Mouse (Mus musculus) MEL-GATA-1-ER (cell line): ENCODE results near the gene Plcb1.

Source experiments
- DNase-seq: peaks from one replicate; pipeline ENCODE4 v3.0.0-alpha.2; 2012; ENCODE audit warnings: low read depth; ENCODE audit errors: extremely low read depth

Plcb1 gene

DNA sequence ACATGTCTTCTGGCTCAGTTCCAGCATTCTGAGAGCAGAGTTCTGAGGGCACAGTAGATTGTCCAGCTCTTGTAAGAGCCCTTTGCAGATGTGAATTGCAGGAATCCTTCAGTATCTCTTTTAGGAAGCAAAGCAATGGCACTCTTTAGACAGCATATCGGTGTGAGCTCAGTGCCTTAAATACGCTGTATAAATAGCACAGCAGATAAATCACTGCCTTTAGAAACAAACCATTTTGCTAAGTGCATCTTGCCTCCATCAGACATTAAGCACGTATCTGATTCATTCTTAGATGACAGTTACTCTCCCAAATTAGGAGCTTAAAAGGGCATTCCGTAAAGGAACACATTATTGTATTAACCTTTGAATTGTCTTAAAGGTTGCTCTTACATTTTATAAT, 416.5 kb downstream of the Plcb1 start:
- DNase-seq: no peak

DNA sequence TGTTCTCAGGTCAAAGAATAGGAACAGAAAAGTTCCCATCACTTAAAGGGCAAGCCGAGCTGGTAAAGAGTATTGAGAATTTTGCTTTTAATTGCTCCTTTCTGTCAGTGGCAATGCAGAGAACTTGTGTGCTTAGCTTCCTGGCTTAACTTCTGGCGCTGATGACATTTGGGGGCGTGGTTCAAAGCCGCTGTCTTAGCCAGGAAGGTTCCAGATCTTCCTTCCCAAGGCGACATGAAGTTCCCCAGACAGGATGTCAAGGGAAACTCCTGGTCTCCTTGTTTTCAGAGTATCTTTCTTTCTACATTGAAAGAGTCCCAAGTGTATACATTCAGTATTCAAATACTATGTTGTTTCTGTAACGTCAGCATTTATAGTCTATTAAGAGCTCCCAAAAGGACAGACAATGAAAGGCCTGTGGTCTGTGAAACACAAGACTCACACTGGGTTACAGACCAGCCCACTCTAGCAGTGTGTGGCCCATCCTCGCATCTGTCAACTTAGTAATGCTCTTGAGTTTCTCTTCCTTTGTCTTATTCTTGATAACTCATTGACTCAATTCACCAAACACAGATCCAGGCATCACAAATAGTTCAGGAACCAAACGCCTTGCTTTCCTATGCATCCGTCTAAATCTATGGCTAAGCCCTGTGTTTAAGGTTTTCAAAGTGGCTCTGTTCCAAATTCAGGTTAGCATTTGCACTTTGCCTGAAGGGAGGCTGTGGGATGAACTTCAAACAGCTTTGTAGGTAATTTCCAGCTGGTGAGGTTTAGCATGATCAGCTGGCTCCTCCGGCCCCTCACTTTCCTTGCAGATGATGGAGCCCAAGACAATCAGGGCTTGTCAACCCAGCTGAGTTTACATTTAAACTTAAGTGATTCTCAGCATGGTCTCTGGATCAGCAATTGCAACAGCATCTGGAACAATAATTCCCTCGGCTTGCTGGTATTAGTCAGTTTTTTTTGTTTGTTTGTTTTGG, 418.6 kb downstream of the Plcb1 start:
- no peak for DNase-seq

DNA sequence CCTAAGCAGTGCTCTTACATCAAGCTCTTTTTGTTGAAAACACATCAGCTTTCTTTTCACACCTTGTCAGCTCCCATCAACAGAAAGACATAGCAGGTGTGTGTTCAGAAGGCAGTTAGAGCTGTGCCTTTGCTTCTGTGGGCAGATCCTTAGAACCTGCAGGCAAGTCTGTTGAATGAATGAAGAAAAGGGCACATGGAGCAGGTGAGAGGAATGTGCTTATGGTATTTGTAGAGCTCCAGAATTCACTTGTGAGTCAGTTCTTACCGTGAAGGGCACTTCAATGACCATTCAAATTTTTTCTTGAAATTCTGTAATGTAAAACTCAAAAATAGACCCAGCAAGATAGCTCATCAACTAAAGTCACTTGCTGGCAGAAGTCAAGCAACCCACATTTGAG, 423.0 kb downstream of the Plcb1 start:
- no peak for DNase-seq

DNA sequence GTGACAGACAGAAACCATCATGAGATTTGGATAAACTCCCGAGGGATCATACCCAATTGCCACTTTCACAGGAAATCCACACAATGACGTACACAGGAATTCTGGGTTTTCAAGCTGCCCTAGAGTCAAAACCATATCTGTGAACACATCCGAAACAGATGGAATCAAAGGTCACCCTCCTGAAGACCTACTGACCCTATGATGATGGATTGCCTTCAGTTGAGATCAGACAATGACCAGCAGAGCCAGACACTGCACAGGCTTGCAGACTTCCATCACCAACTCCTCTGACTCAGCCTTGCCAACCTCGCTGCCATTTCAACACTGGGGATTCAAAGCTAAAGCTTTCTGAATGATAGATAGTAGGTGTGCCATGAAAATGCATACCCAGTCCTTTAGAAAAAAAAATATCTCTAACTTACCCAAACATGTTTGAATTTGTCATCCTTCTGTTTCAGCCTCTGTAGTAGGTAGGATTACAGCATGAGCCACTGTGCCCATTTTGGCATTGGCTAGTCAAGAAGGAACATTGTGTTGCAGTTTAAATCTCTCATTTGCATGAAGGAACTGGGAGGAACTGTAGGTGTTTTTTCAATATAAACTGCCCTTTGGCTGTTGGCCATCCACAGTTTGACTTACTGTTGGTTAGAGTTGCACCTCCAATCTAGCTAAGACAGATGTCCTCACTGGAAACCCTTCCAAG, 429.0 kb downstream of the Plcb1 start:
- no peak for DNase-seq

DNA sequence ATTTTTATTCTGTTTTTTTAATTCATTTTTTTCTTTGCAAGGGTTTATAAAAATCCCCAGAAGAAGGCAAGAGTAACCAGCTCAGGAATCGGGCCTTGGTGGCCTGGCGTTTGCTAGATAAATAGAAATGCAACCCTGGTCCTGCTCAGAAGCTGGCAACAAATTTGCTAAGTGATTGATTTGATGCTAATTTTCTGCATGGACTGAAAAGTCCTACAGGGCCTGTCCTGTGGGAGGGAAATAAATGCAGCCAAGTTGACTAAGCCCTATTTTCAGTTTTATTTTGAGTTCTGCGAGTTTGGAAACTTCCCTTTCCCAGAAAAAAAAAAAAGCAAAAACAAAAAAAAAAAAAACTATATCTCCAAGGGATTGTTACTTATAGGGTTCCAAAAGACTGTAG, 433.5 kb downstream of the Plcb1 start:
- DNase-seq: no peak

DNA sequence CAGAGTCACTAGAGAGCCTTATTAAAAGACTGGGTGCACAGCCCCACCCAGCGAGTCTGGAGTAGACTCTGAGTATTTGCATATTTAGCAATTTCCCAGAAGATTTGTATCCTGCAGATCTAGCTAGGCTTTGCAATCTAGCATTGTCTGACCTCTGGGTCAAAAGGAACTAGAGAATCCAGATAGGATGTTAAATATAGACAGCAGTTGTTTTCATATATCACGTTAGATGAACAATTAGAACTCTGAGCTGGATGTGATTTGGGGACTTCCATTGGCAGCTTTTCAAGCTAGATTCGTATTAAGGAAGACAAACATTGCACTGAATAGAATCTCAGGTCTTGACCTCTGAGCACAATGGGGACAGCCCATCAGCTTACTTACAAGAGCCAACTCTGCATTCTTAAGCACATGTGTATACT, 439.7 kb downstream of the Plcb1 start:
- DNase-seq: no peak

DNA sequence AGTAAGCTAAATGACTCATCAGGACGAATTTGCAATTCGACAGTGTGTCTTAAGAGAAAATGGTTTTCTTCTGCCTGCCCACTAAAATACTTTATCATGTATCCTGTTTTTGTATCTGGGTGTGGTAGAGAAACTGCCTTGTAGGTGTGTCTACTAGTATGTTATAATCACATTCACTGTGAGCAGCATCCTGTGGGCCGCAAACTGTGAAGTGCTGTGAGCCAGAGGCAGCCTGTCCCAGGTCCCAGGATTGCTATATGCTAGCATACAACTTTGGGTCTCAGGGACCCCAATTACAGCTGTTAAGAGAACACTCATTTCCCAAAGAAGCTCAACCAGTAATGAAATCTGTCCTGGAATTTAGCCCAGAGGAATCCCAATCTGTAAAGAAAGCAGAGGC, 444.4 kb downstream of the Plcb1 start:
- no peak for DNase-seq

DNA sequence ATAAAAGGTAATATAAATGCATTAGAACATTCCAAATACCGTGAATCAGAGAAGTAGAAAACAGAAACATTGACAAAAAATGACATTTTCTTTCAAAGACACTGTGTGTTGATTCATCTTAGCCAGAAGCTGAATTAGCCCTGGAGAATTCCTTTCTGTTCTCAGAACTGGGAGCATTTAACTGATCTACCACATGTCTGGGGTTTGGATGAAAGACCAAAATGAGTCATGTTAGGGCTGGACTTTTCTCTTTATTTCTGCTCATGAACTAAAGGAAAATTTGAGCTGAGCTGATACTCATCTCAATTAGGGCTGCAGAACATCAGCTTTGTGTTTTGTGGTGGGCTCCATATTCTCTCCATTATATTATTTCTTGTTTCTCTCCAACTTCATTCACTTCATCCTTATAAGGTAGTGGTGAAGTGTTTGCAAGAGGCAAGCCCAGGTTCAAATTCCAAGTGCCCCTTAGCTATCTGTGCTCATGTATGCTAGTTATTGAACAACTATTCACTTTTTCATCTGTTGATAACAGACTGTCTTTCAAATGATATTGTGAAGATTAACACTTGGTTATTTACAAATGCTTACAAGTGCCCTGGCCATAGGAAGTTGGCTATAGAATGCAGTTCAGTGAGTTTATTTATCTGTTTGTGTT, 456.9 kb downstream of the Plcb1 start:
- no peak for DNase-seq

DNA sequence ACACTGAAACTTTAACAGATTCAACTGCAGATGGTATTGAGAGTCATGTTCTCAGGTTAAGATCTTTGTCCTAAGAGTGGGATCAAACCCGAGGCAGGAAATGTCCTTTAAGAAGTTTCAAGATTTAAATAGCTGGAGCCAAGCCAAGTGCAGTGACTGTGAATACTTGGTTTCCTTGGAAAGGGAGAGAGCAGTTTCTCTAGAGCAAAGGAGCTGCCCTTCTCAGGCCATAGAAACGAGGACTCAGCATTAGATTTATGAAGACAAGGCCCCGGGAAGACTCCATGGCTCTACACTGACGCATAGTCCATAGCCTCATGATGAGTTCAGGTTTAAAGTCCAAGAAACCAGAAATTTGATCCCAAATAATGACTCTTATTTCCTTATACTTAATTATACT, 457.9 kb downstream of the Plcb1 start:
- no peak for DNase-seq

DNA sequence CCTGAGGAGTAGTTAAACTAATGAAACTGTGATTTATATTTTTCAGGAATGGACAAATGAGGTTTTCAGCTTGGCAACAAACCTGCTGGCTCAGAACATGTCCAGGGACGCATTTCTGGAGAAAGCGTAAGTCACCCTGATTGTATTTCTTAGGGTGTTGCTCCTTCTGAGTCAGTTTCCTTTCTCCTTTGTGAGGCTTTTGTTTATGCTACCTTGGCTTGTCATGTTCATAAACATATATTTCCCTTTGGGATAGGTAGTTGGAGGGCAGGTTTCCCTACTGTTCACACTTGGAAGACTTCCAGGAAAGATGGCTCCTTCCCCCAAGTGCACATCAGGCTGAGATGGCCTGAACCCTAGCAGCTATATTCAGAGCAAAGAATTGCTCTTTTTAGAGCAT, 464.1 kb downstream of the Plcb1 start:
- DNase-seq: no peak

DNA sequence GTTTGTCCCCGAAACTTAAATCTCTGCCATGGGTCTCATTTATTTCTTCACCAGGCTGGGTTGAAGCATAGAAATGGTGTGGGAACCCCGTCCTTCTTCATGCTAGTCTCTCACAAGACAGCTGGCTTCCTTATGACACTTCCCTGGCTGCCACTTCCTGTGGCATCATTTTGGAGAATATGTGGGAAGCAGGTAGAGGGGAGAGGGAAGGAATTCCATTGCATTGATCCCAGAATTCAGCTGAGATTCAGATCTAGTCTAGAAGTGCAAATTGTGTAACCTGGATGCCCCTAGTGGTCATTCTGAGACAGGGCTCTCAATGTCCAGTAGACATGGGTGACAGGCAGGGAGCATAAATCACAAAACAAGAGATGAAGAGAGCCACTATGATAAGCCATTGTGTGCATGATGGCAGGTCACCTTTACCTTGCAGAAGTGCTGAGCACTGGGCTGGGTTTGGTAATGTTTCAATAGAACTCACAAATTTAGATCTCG, 466.0 kb downstream of the Plcb1 start:
- DNase-seq: no peak

DNA sequence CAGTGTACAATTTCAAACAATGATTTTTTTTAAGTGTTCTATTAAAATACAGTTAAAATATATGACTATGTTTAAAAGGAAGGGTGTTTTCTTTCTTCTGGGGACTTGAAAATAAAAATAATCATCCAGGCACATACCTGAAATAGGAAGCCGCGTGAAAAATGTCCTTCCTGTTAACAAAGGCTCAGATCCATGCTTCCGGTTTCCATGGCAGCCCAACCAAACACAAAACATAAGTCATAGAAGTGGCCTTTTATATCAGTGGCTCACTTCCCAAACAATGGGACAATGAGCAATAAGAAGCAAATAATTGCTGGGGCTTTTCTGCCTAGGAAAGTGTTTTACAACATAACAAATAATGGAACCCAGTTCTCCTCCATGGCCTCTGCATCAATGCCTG, 473.3 kb downstream of the Plcb1 start:
- DNase-seq: no peak

DNA sequence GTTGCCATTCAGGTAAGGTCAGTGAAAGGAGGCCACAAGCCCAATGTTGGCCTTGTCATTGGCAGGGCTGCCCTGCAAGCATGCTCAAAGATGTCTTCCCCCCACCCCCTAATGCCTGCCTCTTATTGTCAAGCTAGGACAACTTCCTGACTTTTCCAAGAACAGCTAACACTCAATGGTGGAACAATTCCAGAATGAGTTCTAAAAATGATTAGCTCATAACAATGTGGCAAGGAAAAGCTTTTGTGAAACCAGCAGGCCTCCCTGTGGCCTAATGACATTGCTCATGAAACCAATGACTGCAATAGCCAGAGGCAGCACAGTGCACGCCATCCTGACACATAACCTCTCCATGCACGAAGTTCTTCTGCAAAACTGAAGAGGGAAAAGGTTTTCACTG, 478.1 kb downstream of the Plcb1 start:
- DNase-seq: no peak

DNA sequence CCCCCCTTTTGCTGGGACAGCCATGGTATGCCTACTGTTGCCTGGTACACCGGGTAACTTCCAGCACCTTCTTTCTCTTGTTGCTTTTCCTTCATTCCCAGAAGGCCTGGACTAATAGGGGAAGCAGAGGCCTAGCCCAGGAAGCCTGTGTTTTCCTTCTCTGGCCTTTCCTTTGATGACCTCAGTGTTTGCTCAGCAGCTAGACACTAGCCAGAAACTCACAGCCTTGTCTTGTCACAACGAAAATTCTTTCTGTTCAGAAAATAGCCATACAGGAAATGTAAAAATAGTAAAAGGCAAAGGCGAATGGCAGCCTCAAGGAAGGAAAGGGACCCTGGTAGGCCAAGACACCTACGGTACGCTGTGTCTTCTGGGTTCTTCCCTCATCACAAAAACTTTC, 489.1 kb downstream of the Plcb1 start:
- no peak for DNase-seq

DNA sequence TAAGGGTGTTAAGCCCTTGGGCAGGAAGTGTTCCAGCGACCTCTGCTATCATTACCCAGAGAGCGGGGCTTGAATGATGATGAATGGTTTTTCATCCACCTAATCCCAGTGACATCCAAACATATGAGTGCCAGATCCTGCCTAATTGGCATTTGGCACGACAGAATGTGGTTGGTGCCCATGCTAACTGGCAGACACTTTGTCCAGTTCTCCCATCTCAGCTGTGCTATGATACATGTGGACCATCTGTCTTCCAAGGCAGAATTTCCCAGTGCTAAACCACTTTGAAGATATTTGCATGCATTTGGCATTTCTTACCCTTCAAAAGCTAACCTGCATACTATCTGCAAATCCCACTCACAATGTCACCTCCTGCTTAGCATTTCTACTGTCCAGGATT, 492.6 kb downstream of the Plcb1 start:
- no peak for DNase-seq

DNA sequence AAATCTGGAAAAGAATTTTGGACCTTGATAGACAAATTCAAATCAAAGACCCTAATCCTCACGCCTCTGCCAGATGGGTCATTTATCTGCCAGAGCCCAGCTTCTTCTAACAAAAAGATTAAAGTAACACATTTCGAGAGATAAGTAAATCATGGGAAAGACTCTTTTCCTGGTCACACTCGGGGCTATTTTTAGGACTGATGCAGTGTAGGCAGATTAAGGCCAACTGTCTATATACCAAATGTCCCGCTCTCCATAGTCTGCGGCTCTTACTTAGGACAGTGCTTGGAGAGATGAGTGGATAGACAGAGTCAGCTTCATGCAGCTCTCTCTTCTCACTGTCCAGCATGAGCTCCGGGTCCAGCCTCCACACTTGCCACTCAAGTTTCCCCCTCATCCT, 493.2 kb downstream of the Plcb1 start:
- no peak for DNase-seq

DNA sequence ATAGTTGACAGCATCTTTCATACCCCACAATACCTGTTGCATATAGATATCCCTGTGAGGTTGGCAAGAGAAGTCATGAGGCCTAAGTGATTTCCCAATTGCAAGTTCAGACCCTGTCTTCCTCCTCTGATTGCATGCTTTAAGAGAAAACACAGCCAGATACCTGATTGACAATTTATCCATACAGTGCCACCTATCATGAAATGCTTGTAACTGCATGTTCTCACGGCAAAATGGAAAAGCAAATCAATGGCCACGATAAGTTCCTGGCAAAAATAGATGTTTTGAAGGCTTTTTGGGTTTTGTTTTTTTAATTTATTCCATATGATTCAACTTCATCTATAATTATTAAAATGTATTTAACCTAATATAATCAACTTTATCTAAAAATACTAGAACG, 497.9 kb downstream of the Plcb1 start:
- no peak for DNase-seq

DNA sequence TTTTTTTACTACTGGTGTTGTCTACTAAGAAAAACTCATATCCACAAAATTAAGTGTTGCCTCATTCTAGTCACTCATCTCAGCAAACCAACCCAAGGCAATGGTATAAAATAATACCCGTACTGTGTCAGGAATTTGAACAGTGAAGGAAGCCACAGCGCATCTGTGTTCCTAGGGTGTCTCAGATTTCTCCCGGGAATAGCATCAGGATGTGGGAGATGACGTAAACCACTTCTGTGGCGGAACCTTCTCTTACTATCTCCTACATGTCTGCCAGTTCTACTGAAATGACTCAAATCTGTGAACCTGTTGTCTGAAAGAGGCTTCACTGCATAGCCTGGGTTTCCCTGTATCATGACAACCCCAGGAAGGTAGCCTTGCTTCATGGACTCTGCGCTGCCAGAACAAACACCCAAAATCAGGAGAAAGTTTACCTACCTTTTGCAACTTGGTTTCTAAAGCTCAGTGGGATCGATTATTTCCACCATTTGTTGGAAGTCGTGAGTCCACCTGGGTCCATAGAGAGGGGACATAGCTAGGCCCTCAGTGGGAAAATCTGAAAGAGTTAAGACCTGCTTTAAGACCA, 510.4 kb downstream of the Plcb1 start:
- no peak for DNase-seq

DNA sequence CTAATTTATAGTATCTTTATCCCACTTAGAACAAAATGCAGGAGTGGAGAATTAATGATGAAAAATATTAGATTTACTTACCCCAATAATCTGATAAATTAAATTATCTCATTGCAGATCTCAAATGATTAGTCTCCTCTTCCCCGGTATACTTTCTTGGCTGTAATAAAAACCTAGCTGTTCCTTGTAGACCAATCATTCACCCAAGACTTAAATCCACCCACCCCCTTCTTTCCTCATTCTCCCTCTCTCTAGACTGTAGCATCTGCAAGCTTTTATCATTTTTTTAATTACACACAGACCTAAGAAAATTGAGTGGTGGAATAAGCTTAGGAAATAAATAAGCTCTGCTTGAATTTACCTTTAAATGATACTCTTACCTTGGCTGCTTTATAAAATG, 514.6 kb downstream of the Plcb1 start:
- DNase-seq: no peak

DNA sequence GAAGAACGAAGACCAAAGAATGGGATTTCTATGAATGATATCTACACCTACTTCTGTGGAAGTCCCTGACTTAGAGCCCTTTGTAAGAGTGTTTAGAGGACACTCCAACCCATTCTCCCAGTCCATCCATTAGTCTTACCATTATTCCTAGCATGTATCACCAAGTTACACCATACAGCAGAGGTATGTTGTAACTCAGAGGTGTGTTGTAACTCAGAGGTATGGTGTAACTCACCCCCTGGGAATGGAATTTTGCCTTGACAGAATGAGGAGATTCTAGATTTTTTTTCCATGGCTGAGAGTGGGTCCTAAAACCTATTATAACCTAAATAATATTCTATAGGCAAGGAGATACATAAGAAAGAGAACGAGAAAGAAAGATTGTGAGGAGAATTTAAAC, 516.6 kb downstream of the Plcb1 start:
- DNase-seq: no peak

DNA sequence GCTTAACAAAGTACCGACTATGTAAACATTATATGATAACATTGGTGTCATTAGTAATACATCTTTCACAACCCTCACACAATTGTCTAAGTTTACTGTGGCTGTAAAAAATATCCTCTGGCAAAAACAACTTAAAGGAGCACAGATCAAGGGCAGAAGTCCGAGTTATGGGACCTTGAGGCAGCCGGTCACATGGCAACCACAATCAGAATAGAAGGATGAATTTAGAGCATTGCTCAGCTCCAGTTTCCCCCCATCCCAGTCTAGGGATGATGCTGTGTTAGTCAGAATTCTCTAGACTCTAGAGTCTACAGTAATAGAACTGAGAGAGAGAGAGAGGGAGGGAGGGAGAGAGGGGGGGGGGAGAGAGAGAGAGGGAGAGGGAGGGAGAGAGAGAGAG, 519.3 kb downstream of the Plcb1 start:
- DNase-seq: no peak
